Mouse (Mus musculus) embryo, embryonic 10.5 days (tissue): ENCODE measurements at regions not wholly inside any gene's neighbourhood (a gene's known extent, or its start where the extent isn't known, plus 50 kb on each side); places are given as distances from the start of the nearest gene placed in this dataset.

Experiments
- DNase-seq: peaks from one replicate; pipeline ENCODE4 v3.0.0-alpha.2; 2015; ENCODE audit warnings: low spot score

DNA sequence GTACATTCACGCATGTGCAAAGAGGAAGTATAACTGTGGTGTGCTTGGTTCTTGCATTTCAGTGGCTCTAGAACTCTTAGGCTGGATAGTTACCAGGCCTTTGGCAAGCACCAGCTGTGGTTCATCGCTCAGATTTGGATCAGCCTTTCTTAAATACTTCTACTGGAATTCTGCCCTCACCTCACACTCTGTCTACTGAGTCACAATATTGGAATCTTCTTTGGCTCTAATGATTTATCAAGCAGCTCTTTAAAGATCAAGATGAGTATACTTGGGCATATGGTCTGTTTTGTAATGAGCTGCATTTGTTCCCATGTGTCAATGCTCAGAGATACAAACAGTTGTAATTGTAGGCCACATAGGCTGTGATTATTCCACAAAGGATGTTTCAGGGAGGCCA is 197.5 kb downstream of the Icos start:
- no peak for DNase-seq

DNA sequence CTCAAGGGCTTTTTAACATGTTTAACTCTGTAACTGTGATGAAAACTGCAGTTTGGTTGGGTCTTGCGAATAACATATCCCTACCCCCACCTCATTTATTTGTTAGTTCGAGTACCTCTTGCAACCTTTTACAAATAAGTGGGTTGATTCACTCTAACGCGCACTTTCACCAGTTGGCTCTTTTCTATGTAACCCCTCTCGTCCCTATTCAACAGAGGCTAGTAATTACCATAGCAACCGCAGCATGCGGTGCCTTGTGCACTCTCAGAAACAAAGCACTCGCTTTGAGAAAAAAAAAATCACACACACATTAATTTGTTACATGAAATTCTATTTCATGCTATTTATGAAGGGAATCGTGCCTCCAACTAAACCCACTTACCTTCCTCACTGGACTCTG is 201.7 kb downstream of the Icos start:
- peak; percentile 34 for DNase-seq

DNA sequence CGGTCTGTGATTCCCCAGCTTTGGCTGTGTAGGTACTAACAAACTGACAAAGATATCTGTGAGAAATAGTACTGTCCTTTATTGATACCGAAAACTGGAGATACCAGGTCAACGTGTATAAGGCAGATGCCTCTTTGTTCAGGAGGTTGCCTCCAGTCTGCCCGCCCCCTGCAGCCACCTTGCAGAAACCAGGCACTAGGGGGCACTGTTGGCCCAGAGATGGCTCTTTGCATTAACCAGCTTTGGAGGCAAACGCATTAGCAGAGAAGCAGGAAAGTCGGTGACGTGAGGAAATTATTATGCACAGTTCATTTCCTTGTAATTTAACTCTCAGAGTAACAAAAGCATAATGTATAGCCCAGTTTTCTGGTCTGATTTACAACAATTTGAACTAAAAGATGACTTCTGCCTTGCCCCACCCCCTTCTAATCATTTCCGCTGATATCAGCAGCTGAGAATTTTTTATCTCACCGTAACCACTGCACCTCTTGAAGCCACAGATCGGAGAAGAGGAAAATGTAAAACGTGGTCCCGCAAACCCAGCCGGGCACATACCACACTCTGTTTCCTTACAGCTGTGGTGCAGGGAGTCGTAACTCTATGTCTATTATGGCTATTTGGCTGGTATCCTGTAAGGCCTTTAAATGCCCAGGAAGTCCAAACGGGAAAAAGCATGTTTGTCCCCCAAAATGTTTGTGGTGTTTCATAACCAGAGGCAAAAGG is 203.5 kb downstream of the Icos start:
- DNase-seq, result peak; percentile 96

DNA sequence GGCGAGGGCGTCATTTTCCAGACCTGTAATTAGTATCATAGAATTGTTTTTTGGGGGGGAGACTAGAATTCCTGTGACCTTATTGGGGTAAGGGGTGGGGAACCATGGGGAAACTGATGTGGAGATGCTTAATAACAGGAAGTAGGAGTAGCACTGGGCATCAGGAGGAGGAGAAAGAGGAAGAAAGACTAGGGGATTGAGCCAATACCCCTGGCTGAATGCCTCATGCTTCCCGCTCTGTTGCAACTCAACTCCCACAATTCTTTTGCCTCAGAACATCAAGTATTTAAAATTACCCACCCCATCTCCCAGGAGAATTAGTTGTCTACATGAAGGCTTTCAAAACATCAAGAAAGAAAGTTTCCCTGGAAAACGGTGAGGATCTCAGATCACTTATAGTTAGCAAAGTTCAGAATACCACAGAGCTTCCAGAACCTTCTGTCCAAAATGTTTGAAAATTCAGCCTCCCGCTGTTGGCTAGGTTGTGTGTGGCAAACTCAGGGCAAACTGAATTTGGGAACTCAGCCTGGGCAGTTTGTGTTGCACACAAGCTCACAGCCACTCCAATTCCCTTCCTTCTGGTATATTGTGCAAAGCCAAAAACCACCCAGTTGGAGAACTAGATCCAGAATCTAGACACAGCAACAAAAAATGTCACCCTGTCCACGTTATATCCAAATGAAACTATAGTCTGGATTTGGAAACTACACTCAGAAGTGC is 209.8 kb downstream of the Icos start:
- no peak for DNase-seq

DNA sequence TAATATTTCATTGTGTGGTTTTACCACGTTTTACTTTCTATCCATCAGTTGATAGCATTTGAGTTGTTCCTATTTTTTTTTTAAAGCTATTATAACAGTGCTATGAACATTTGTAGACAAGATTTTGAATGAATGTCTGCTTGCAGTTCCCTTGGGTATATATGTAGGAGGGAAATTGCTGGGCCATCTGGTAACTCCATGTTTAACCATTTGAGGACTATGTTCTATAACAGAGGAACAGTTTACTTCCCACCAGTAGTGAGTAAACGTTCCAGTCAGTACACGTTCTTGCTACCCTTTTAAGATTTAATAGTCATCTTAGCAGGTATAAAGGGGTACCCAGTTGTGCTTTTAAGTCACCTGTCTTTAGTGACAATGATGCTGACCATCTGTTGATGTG is 213.2 kb downstream of the Icos start:
- DNase-seq, result no peak

DNA sequence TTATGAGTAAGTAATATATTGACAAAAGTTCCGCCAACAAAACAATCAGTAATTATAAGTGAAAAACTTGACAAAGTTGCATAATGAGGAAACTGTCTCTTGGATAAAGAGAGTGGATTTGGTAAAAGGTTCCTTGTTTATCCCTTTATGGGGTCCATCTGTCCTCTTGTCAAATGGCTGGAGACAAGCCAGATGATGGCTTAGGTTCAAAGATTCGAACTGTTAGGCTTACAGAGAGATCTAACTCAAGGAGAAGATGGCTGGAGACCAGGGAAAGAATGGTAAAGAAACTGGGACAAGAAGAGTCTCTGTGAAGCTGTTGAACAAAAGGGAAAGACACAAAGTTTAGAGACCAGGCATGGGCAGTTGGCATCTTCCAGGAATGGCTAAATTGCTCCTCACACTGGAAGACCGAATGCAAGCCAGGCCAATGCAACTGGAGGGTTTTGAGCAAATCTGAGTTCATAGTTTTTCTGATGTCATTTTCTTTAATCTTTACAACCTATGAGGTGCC is 220.9 kb downstream of the Icos start:
- no peak for DNase-seq

DNA sequence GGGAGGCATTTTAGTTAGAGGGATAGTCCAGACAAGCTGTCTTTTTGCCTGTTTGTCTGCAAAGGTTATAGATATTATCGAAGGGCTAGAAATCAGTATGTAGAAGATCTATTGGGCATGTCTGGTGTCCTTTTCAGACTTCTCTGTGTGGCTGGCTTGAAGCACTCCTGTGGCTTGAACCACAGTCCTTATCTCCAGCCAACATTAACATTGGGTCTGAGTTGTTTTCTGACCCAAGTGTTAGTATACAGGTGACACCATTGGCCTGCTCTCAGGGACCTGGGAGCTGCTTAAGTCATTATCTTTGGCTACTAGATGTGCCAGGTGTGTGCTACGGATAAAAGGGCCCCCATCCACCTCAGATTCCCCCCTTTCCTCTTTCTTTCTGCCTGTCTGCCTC is 223.3 kb downstream of the Icos start:
- DNase-seq, result no peak

DNA sequence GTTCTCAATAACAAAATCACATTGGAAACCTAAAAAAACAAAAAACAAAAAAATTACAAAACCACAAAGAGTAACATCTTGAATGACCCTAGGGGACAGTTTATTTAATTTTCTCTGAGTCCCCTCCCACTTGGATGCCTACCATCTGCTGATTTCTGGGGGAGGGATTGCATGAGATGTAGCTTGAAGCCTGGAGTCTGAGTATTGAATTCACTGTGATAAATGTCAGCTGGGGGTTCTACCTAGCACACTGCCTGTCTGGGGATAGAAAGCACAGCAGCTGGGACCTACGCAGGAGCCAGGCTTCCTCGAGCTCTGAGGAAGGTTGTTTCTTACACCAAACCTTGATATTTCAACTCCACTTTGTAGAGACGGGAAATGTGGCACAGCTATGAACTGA is 224.4 kb downstream of the Icos start:
- peak; percentile 20 for DNase-seq

DNA sequence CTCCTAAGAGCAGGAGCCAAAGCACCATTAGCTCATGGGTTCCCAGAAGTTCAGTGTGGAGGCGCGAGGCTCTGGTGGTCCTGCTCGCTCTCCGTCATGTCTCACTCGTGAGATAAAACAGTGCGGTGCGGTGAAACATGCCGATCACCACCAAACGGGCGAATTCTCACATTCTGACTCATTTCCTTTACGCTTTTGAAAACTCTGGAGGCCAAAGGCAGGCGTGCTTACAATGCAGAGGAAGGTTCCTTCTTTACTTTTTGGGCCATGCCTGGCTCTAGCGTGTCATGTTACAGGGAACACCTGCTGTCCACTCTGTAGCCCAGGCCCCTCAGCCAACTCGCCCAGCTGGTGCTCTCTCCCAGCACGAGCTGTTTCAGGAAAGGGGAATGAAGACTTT is 225.4 kb downstream of the Icos start:
- DNase-seq, result peak; percentile 64

DNA sequence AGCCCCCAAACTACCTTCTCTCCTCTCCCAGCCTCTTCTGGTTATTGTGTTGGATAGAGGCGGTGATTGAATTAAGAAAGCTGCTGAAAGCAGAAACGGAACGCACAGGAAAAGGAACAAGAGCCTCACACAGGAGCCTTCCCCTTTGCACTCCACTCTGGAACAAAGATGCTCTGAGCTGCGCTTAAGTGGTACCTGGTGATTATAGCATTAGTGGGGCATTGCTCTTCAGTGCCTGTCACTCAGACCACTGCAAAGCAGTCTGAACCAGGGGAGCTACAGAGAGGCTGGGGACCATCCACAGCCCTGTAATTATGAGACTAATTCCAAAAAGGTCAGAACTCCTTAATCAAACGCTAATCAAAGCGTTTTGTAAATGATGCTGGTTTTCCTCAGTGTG is 225.9 kb downstream of the Icos start:
- DNase-seq, result peak; percentile 35

DNA sequence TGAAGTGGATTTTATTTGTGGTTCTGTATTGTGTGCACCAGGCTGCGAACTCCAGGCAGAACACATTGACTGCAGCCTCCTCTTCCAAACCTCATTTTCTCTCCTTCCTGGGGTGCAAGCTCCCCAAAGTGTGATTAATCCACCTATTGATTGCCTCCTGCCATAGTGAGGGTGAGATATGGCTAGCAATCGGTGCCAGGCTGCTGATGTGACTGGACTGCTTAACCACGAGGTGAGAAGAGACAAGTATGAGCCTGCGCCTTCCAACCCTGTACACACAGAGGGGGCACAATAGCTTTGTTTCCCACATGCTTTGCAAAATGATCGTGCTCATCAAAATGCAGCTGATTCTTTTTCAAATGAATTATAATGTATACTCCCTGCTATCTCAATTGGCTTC is 227.4 kb downstream of the Icos start:
- no peak for DNase-seq

DNA sequence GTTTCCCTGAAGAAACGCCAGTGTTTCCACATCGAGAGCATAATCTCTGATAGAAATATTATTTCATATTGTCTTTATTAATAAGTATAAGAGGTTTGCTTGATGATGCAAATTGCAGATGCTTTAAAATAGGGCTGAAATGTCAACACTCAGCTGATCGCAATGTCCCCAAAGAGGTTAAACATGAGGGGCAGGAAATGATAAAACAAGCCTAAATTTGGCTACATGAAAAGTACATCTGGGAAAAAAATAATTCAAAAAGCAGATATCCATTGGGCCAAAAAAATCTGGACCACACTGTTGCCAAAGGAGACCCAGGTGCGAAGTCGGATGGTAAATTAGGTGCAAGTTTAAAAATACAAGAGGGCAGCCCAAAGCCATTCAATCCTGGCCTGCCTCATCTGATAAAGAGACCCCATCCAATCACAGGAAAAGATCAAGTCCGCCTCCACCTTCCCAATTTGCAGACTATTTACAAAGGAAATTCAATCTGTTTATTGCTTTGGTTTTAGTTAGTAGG is 229.2 kb downstream of the Icos start:
- no peak for DNase-seq

DNA sequence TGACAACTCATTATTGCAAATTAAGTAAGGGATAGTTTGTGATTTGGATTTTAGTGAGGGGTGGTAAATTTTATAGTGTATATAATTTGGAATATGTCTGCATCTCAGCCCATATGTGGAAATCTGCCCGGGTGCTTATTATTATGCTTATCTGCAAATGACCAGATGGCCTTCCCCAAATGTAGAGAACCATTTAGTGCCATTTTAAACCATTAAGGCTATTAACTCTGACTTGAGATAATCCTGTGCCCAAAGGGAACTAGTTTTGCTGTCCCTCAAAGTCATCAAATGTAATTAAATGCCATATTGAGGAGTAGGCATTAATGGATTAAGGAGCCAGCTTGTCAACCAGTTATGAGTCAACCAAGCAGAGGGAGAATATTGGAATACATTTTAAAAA is 230.7 kb downstream of the Icos start:
- no peak for DNase-seq

DNA sequence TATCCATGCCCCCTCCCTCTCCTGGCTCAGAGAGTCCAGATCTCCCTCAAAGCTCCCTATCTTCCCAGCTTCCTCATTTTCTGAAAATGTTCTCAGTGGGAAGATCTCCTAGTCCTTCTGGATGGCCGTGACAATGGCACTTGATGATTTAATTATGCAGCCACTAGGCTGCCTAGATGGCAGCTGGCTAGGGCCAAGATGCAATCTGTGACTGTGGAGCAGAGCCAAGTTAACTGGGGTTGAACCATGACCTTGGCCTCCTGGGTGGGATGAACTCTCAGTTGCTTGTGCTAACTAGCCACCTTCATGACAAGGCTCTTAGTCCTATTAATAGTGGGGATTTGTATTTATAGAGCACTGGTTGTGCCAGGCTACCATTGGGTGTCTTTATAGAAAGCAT is 243.4 kb downstream of the Icos start:
- no peak for DNase-seq

DNA sequence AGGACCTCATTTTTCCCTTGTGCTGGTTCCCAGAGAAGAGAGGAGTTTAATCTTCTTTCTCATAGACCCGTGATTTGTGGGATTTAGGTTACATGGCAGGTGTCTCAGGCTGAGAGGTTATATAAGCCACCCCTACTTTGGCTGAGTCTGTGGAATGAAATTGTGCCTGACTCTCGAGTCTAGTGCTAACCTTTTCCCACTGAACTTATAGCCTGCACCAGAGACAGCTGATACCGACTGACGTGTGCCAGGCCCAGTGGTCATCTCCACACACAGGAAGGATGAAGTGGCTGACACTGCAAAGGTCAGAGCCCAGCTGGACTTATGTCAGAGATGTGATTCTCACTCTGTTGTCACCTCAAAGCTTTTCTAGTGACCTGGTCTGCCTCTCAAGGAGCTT is 251.2 kb downstream of the Icos start:
- no peak for DNase-seq

DNA sequence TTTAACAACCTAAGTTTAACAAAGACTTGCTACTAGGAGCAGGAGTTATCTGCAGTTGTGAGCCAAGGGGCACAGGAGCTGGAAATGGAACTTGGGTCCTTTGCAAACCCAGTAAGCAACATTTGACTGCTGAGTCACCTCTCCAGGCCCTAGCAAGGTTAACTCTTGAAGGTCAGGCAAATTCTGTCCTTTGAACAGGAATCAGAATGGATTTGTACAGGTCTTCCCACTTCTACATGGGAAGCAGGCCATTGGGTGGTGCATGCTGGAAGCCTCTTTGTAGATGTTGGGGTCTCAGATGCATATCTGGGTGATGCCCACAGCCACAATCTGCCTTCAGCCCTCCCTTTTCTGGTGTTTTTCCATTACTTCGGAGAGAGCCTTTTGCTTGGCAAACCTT is 255.3 kb downstream of the Icos start:
- no peak for DNase-seq

DNA sequence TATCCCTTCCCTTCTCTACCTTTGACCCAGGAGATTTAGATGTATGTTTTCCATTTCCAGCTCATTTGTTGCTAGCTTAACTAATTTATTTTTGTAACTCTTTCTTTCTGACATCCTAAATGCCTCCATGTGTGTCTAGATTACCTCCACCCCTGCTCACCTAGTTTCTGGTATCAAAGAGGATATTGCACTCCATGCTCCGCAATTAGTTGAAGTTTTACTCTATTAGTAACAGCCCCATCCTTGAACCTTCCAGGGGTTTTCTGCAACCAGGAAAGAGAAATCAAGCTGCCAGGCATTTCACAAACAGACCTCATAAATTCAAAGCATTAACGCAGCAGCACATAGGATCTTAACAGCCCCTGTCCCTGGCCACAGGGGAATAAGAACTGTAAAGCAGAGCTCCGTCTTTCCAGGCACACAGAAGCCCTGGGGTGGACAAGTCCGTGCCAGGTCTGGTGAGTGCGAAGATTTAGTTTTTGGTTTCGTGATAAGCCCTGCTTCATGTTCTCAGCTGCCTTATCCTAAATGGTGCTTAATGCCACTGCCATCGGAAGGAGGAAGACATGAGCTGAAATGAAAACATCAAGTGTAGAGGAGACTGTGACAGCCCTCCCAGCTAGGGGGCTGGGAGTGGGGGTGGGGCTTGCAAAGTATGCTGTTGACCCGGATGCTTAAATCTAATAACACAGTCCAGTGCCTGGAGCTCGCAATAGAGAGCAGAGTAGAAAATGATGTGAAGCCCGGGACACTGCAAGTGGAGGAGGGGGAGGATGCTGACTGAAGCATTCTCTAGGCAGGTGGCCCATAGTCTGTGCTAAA is 256.0 kb downstream of the Icos start:
- peak; percentile 68 for DNase-seq

DNA sequence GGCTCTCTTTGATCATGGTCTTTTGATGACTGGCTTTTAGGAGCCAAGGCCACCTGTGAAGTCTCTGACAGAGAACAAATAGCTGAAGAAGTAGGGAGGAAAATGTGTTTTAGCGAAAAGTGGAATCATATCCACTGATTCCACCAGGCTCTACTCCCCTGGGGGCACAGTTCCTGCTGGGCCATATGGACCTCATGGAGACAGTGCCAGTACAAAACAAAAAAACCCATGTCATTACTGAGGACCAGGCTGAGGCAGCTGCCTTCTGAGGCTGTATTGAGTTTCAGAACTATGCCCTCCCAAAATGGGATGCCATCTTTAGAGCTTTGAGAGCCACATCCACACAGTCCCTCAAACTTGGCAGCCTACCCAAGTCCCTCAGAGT is 256.6 kb downstream of the Icos start:
- DNase-seq, result no peak

DNA sequence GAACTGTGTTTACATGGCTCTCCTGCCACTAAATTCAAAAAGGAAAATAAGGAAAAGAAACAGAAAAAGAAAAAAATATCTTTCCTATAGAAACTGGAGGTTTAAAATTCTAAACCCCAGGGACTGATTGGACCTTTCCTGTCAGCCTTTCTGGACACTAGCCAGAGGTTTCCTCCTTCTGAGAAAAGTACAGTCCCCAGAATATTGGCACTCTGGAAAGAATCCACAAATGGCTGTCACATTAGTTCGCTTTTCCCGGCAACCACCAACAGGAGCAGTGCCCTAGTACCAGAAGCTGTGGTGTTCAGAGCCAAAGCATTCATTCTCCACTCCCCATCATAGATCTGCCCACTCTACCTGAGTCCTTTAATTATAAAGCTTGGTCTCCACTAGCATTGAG is 258.8 kb downstream of the Icos start:
- DNase-seq, result no peak

DNA sequence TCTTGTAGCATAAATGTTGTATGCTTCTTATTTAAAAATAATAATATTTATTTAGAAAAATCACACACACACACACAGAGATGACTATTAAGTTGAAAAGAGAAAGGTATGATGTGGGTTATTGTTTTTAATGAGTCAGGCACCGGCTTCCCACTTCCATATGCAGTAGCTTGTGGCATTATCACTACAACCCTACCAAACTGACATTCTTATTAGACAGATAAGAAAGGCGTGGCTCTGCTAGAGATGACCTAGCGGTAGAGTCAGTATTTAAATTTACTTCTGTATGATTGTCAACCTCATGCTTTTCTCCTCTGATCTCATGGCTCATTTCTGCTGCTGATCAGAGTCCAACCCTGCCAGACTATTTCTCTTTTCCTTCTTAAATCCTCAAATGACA is 260.9 kb downstream of the Icos start:
- no peak for DNase-seq

DNA sequence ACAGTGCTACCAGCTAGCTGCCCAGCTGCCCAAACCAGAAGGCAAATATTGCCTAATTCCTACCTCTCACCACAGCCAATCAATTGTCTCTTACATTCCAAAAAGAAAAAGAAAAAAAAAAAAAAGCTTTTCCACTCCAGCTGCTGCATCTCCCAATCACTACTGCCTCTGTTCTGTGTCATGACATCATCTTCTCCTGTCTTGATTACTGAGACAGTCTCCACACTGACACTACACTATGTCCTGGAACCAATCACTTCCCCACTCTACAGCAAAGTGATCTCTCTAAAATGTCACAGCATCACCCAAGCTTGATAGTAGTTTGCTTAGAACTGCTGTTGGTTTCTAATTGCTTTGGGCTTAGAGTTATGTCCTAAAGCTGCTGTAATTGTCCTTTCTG is 279.8 kb downstream of the Icos start:
- DNase-seq, result no peak

DNA sequence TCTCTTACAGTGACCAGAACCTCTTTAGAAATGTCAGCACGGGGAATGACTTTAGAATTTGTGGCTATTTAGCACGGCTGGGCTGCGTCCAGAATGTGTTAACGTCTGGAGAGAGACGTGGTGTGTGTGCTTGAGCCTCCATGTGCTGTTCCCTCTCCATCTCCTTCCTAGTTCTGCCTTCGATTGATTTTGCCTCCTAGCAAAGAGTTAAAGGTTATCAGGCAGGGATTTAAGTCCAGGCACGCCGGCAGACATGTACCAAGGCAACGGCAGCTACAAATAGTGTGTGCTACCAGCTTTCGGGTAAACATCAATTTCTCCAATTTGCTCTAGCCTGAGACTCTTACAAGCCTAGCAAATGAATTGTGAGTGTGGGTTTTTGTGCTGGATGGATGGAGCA is 285.7 kb downstream of the Icos start:
- DNase-seq, result peak; percentile 19

DNA sequence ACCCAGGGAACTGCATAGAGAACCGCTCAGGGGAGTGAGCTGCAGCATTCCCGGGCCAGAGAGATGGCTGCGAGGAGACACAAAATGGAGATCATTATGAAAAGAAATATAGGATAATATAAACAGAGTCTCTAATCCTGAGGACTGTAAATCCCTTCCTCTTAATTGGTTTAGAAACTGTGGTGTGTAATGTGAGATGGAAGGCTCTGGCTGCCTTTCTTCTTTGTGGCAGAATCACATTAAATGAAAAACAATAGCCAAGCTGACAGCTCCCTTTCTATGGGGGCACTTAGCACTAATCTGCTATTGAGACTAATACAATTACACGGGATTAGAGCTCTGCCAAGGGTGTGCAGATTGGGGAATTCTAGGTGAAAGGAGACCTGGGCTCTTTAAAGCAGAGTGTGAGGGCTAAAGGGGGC is 288.0 kb downstream of the Icos start:
- DNase-seq, result peak; percentile 44
